Mouse (Mus musculus): ENCODE data around the gene Plk3.

DNA sequence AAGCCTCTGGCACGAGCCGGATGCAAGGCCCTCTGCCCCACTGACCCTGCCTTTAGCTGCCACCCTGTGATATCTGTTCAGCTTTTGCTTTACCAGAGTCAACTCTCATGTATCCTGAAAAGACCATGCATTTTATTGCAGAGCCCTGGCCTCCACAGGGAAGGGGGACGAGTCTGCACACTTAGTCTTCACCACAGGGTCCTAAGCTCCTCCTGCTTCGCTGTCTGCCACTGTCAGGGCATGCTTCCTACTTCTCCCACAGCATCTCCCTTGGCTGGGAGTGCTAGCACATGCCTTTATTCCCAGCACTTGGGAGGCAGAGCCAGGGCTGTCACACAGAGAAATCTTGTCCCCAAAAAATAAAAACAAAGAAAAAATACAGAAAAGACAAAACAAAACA lies 27.4 kb upstream of the Plk3 start:
- TF ChIP-seq ZNF384 (IDR thresholded peaks at IDR 0.05; ENCODE audit: low read depth, low read length): no peak
- no peak for TF ChIP-seq CHD2 (IDR thresholded peaks at IDR 0.05; ENCODE audit: low read depth, low read length)
- no peak for TF ChIP-seq ZC3H11A (IDR thresholded peaks at IDR 0.05; ENCODE audit: borderline replicate concordance, low read depth, low read length)
- TF ChIP-seq MAFK (IDR thresholded peaks at IDR 0.05; ENCODE audit: insufficient read depth, low read depth, low read length): no peak
- no peak for TF ChIP-seq HCFC1 (IDR thresholded peaks at IDR 0.05; ENCODE audit: borderline replicate concordance, insufficient read depth, low read length)
